Mouse (Mus musculus) MEL (cell line): Measurements from ENCODE around the gene Manba. TPM values are rescaled to one million over a fixed set of nuclear protein-coding genes. Genes with fewer than 3 reads are reported as not detected.

Experiments
- DNase-seq: peaks from one replicate; pipeline ENCODE4 v3.0.0; 2011; ENCODE audit warnings: low read depth, low spot score
- H3K27ac ChIP-seq: 2 replicates; pipeline ENCODE4 v1.5.1; 2012; ENCODE audit warnings: low read depth, mild to moderate bottlenecking, control low read depth, low read length, moderate library complexity; ENCODE audit not compliant: control insufficient read depth
- H3K27me3 ChIP-seq, 2 experiments: fragments of 150-350 bp in 1 of 2; sonication (generic) in 1 of 2; 2 replicates each; pipeline ENCODE4 v1.6.1; 2012; ENCODE audit warnings: low read length in 2 of 2, mild to moderate bottlenecking in 2 of 2, improper control_type of control experiment in 1 of 2, moderate library complexity in 1 of 2; ENCODE audit not compliant: insufficient read depth in 2 of 2, control insufficient read depth in 1 of 2
- H3K36me3 ChIP-seq, 2 experiments: 2 replicates each; pipeline ENCODE4 v1.6.1; 2012 to 2014; ENCODE audit warnings: low read length in 2 of 2, improper control_type of control experiment in 1 of 2, inconsistent platforms in 1 of 2, mild to moderate bottlenecking in 1 of 2; ENCODE audit not compliant: insufficient read depth in 2 of 2, control insufficient read depth in 1 of 2
- H3K4me1 ChIP-seq, 2 experiments: fragments of 150-350 bp in 1 of 2; sonication (generic) in 1 of 2; 2 replicates each; pipeline ENCODE4 v1.6.1; 2012; ENCODE audit warnings: low read length in 2 of 2, improper control_type of control experiment in 1 of 2, mild to moderate bottlenecking in 1 of 2; ENCODE audit not compliant: insufficient read depth in 2 of 2, control insufficient read depth in 1 of 2
- H3K4me3 ChIP-seq, 2 experiments: fragments of 150-350 bp in 1 of 2; sonication (generic) in 1 of 2; 2 replicates each; pipeline ENCODE4 v1.5.1; 2012; ENCODE audit warnings: low read depth in 2 of 2, low read length in 2 of 2, mild to moderate bottlenecking in 2 of 2, moderate library complexity in 2 of 2, control low read depth in 1 of 2, improper control_type of control experiment in 1 of 2; ENCODE audit not compliant: control insufficient read depth in 1 of 2, insufficient read depth in 1 of 2
- H3K79me2 ChIP-seq: 2 replicates; pipeline ENCODE4 v1.6.1; 2012; ENCODE audit warnings: mild to moderate bottlenecking, low read length, moderate library complexity; ENCODE audit not compliant: control insufficient read depth, poor library complexity, insufficient read depth
- H3K9ac ChIP-seq: 2 replicates; pipeline ENCODE4 v1.6.1; 2012; ENCODE audit warnings: low read depth, mild to moderate bottlenecking, control low read depth, low read length, moderate library complexity; ENCODE audit not compliant: control insufficient read depth, poor library complexity, severe bottlenecking
- H3K9me3 ChIP-seq: fragments of 150-350 bp; sonication (generic); replicated peaks from 2 replicates; pipeline ENCODE4 v1.6.1; 2012; ENCODE audit warnings: mild to moderate bottlenecking, low read length, improper control_type of control experiment, moderate library complexity; ENCODE audit not compliant: insufficient read depth
- CHD1 ChIP-seq: IDR thresholded peaks from 2 replicates; pipeline ENCODE4 v1.6.1; 2012; ENCODE audit warnings: low read depth, mild to moderate bottlenecking, inconsistent platforms, low read length, improper control_type of control experiment
- E2F4 ChIP-seq: IDR thresholded peaks from 2 replicates; pipeline ENCODE4 v1.6.1; 2011; ENCODE audit warnings: low read depth, low read length, improper control_type of control experiment, borderline replicate concordance
- EP300 ChIP-seq, 2 experiments: IDR thresholded peaks; 2 replicates each; pipeline ENCODE4 v1.6.1; 2011; ENCODE audit warnings: improper control_type of control experiment in 2 of 2, low read length in 2 of 2, low read depth in 1 of 2, mild to moderate bottlenecking in 1 of 2
- ETS1 ChIP-seq: IDR thresholded peaks from 2 replicates; pipeline ENCODE4 v1.6.1; 2012; ENCODE audit warnings: low read depth, mild to moderate bottlenecking, inconsistent platforms, low read length, improper control_type of control experiment, moderate library complexity
- GABPA ChIP-seq: IDR thresholded peaks from 2 replicates; pipeline ENCODE4 v1.6.1; 2012; ENCODE audit warnings: low read depth, mild to moderate bottlenecking, inconsistent platforms, low read length, improper control_type of control experiment, moderate library complexity
- JUND ChIP-seq: IDR thresholded peaks from 2 replicates; pipeline ENCODE4 v1.6.1; 2011; ENCODE audit warnings: low read depth, mild to moderate bottlenecking, improper control_type of control experiment, low read length
- KAT2A ChIP-seq: conservative IDR thresholded peaks from 2 replicates; pipeline ENCODE4 v1.6.1; 2012; ENCODE audit warnings: low read depth, low read length, improper control_type of control experiment, inconsistent platforms
- MAFK ChIP-seq: IDR thresholded peaks from 2 replicates; pipeline ENCODE4 v1.6.1; 2011; ENCODE audit warnings: low read depth, mild to moderate bottlenecking, low read length, improper control_type of control experiment, borderline replicate concordance
- MAX ChIP-seq: IDR thresholded peaks from 2 replicates; pipeline ENCODE4 v1.6.1; 2011; ENCODE audit warnings: low read length, improper control_type of control experiment
- MAZ ChIP-seq: IDR thresholded peaks from 2 replicates; pipeline ENCODE4 v1.6.1; 2012; ENCODE audit warnings: low read depth, mild to moderate bottlenecking, inconsistent platforms, low read length, improper control_type of control experiment
- MYB ChIP-seq: IDR thresholded peaks from 2 replicates; pipeline ENCODE4 v1.6.1; 2011; ENCODE audit warnings: mild to moderate bottlenecking, low read depth, low read length, improper control_type of control experiment
- RAD21 ChIP-seq: IDR thresholded peaks from 2 replicates; pipeline ENCODE4 v1.6.1; 2011; ENCODE audit warnings: mild to moderate bottlenecking, low read depth, low read length, improper control_type of control experiment
- TAL1 ChIP-seq: IDR thresholded peaks from 2 replicates; pipeline ENCODE4 v1.6.1; 2012; ENCODE audit warnings: mild to moderate bottlenecking, inconsistent platforms, low read length, moderate library complexity, mixed read lengths
- ZMIZ1 ChIP-seq: IDR thresholded peaks from 2 replicates; pipeline ENCODE4 v1.6.1; 2012; ENCODE audit warnings: low read depth, mild to moderate bottlenecking, inconsistent platforms, low read length, improper control_type of control experiment, moderate library complexity
- polyA plus RNA-seq, 2 experiments: library from polyadenylated mRNA; stranded (reverse) in 1 of 2; unstranded in 1 of 2; fragments of >175 nt in 1 of 2; fragments of >200 nt in 1 of 2; gene quantifications; 2 replicates each; pipeline versions ENCODE4 v1.2.1 to v1.2.4; 2012; ENCODE audit warnings: low replicate concordance in 2 of 2, low read depth in 1 of 2; ENCODE audit not compliant: insufficient read length in 2 of 2, insufficient read depth in 1 of 2, missing spikeins in 1 of 2
- total RNA-seq: library from RNA; depleted of rRNA; stranded (reverse); fragments of 300-350 nt; gene quantifications from 2 replicates; pipeline ENCODE4 v1.2.3, GENCODE M21; 2012

Manba gene
- total and polyA plus RNA-seq, 3 experiments: 8.1 to 10.6 TPM; not detected in 1

DNA sequence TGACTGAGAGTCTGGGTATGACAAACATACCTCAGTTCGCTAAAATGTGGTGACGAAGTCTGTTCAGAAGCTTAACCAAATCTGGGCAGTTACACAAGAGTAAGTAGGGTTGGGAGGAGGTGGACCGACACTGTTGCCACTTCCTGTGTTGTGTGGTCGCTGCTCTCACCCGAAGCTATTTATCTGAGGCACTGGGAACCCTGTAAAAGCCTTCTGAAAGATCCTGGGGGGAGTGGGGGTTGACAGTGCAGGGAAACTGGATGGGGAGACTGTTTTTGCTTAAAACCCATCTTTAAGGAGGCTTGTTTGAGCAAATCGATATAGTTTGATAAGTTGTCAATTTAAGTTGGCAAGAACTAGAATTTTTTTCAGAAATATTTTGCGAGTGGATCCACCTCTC is 45.2 kb upstream of the Manba start (continued):
- TF ChIP-seq EP300 (IDR thresholded peaks at IDR 0.05; ENCODE audit: low read depth in 1 of 2, low read length in 2 of 2) (no peak; a peak in 1 of 4 replicates), GABPA (no peak), MYB (no peak), MAFK (no peak), E2F4 (no peak), ETS1 (peak; percentile 17; the same call in 1 of the 2 replicates), TAL1 (no peak), MAZ (no peak), MAX (no peak)

DNA sequence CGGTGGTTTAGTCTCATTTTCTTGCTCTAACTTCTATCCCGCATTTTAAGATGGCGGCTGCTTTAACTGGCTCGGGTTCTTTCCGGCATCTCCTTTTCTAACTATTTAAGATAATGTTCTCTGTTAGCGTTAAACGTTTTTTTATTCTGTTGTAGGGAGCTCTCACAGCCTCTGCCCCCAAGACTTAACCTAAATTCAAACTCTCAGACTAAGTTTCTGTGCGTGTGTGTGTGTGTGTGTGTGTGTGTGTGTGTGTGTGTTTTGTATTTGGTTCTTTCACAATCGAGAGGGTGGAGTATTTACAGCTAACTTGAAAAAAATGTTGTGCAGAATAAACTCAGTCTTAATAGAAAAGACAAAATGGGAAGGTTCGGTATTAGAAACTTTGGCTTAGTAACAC is 44.8 kb upstream of the Manba start:
- Histone ChIP-seq H3K9me3 (no peaks in the 10 kb centered on the region), H3K9ac (peak overlapping the region; percentile 94), H3K4me3 (peak overlapping the region; percentile 83 to 90)
- DNase-seq: no peak
- peak; percentile 13; the same call in 1 of the 2 replicates for TF ChIP-seq CHD1
- TF ChIP-seq ZMIZ1: no peak
- TF ChIP-seq, all 39 proteins: peak for 1
- Histone ChIP-seq H3K36me3 (peaks cover 36 to 43% of the 10 kb centered on the region in 2 experiments), H3K27ac (peak overlapping the region; percentile 84; the same call in 1 of the 2 replicates), H3K79me2 (peaks cover 48% of the 10 kb centered on the region), H3K27me3 (no peaks in the 10 kb centered on the region), H3K4me1 (peaks cover 12 to 27% of the 10 kb centered on the region in 2 experiments; a peak in 3 of 4 replicates)

DNA sequence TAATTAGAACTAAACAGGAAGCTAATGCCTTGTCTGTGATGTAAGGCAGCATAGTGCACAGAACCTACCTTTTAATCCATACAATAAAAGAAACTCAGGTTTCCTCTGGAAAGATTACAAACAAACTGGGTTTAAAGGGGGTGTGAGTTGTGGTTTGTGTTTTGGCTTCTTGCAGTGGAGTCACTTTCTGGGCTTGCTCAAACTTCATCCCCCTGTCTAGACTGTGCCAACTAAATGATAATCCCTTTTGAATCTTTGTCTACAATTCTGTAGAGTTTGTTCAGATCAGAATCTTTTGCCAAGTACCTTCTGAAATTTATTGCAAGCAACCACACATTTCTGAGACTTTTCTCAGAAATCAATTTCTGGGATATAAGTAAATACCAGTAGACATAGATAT is 40.5 kb upstream of the Manba start:
- Histone ChIP-seq H3K27ac (no peak overlapping the region), H3K36me3 (peaks cover 51 to 76% of the 10 kb centered on the region in 2 experiments), H3K4me1 (peaks cover 9 to 27% of the 10 kb centered on the region in 2 experiments), H3K4me3 (no peak overlapping the region), H3K27me3 (no peaks in the 10 kb centered on the region), H3K9ac (no peak overlapping the region), H3K9me3 (no peaks in the 10 kb centered on the region), H3K79me2 (peaks cover 50% of the 10 kb centered on the region)
- no peak for TF ChIP-seq KAT2A
- no peak for DNase-seq

DNA sequence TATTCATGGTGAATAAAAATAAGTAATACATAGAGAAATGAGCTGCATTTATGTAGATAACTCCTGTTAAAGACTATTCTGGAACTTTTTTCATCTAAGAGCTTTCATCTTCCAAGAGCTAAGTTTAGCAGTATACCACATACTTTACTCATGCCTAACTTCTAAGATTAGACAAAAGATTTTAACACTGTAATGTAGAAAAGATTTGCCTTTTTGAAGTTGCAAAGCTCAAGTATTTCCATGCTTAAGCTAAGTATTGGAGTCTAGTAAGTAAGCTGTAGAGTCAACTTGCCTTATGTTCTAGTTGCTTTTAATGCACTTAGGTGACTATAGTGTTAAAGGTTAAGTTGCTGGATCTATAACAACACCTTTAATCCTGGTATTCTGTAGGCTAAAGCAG is 26.4 kb upstream of the Manba start:
- DNase-seq: no peak
- H3K9ac ChIP-seq: no peak overlapping the region

More for the DNA sequence above, 26.4 kb upstream of the Manba start:
- Histone ChIP-seq H3K27ac (no peak overlapping the region), H3K4me1 (no peaks in the 10 kb centered on the region), H3K36me3 (peaks cover 10 to 77% of the 10 kb centered on the region in 2 experiments), H3K9me3 (no peaks in the 10 kb centered on the region), H3K79me2 (peaks cover 5% of the 10 kb centered on the region), H3K27me3 (no peaks in the 10 kb centered on the region), H3K4me3 (no peak overlapping the region)
- TF ChIP-seq JUND: no peak
- TF ChIP-seq GABPA: no peak
- no peak for TF ChIP-seq RAD21
